Comparison of ENCODE assay signal across 10 mouse cellular contexts in genomic region chr4:43657146-43657545, GRCm38 (mm10). TPM values are rescaled to one million over a fixed set of nuclear protein-coding genes. Genes with fewer than 3 reads are reported as not detected.
A peak's percentile ranks its signal among the peaks of the same experiment; 100 is the strongest.
DNase-seq lines count a peak whose midpoint lies in the region; ATAC-seq and TF ChIP-seq lines count a peak whose summit lies in the region.
"Had no signal": no experiment of that assay in that cellular context is flagged by ENCODE, and none has a peak within 500 bp of the region (broad histone marks: within the 10 kb centered on the region; RNA-seq: fewer than 3 reads in every experiment).

No protein-coding gene starts in this region.

- DNase-seq in cerebellum, adult 9-10 months = peak; percentile 67
- DNase-seq in cerebellum, postnatal 14 days = no peak
- DNase-seq in thymus, postnatal 0 days (ENCODE audit: low spot score) = peak; percentile 14
- DNase-seq in thymus, adult 2 months = no peak
- DNase-seq in spleen, postnatal 10 days (ENCODE audit: low spot score in 2 of 2) = no peak
- DNase-seq in gastrocnemius, postnatal 10 days = no peak
- DNase-seq in retina, embryonic 14.5 days (ENCODE audit: low spot score) = no peak

- no peaks in the 10 kb centered on the region for H3K36me3 ChIP-seq in thymus, adult 2 months (ENCODE audit: control insufficient read depth, insufficient read depth, low read length)
- 0 out of 2 replicates have a peak, but pooled peaks cover 5% of the 10 kb centered on the region for H3K36me3 ChIP-seq in limb, embryonic 13.5 days

- ATAC-seq in limb, embryonic 13.5 days (ENCODE audit: low FRiP score, low read depth) = no peak

- TF ChIP-seq CTCF in thymus, adult 2 months (IDR thresholded peaks at IDR 0.05; ENCODE audit: borderline replicate concordance, control insufficient read depth, extremely low read depth, insufficient read depth, low read length, poor library complexity) = no peak

- no peaks in the 10 kb centered on the region for H3K27me3 ChIP-seq in thymus, adult 2 months (ENCODE audit: control insufficient read depth, insufficient read depth, low read length)
- peaks cover 24% of the 10 kb centered on the region for H3K27me3 ChIP-seq in limb, embryonic 13.5 days

- WGBS in thymus, adult 2 months = 71% methylated on average over 4 of the region's 4 CpGs
- 53% methylated on average over 4 of the region's 4 CpGs for WGBS in limb, embryonic 13.5 days

- no peak for TF ChIP-seq POLR2A in thymus, adult 2 months (IDR thresholded peaks at IDR 0.05; ENCODE audit: control insufficient read depth, extremely low read depth, insufficient read depth, low read length, poor library complexity)

- no peak overlapping the region for H3K27ac ChIP-seq in thymus, adult 2 months (ENCODE audit: control insufficient read depth, insufficient read depth, low read length)
- H3K27ac ChIP-seq in limb, embryonic 13.5 days = no peak overlapping the region

- no peaks in the 10 kb centered on the region for H3K9me3 ChIP-seq in limb, embryonic 13.5 days

- H3K9ac ChIP-seq in limb, embryonic 13.5 days = no peak overlapping the region

- no peak overlapping the region for H3K4me3 ChIP-seq in thymus, adult 2 months (ENCODE audit: control insufficient read depth, insufficient read depth, low read length)
- peak overlapping the region; percentile 82 for H3K4me3 ChIP-seq in limb, embryonic 13.5 days

- peaks cover 4% of the 10 kb centered on the region for H3K4me1 ChIP-seq in thymus, adult 2 months (replicated peaks; ENCODE audit: control insufficient read depth, insufficient read depth, low read length)
- H3K4me1 ChIP-seq in limb, embryonic 13.5 days = peaks cover 10% of the 10 kb centered on the region

- H3K4me2 ChIP-seq in limb, embryonic 13.5 days (replicated peaks) = peak overlapping the region; percentile 77

RNA-seq across cellular contexts. Expression of gene Hint2, which starts 0.9 kb away (rescaled TPM):
- polyA plus RNA-seq in thymus, postnatal 0 days (2015; fragmentation: Nextera tagmentation; extraction: Ambion mirVana) = 74.1 and 74.7 TPM in 2 replicates
- polyA plus RNA-seq in thymus, adult 2 months (2012; rRNA removed) = 28.8 and 41.5 TPM in 2 replicates
- 78.3 and 90.2 TPM in 2 replicates for polyA plus RNA-seq in limb, embryonic 13.5 days (2015; fragmentation: Nextera tagmentation; extraction: Ambion mirVana)
- total RNA-seq in gastrocnemius, postnatal 10 days (2021) = 10 to 100 TPM; 51.3 to 57.6 TPM

RNA-seq across cellular contexts. Expression of gene Spag8, which starts 3.8 kb away (rescaled TPM):
- 0.14 and 0.66 TPM in 2 replicates for polyA plus RNA-seq in thymus, postnatal 0 days (2015; fragmentation: Nextera tagmentation; extraction: Ambion mirVana)
- 1.00 and 1.0 TPM in 2 replicates for polyA plus RNA-seq in thymus, adult 2 months (2012; rRNA removed)
- polyA plus RNA-seq in limb, embryonic 13.5 days (2015; fragmentation: Nextera tagmentation; extraction: Ambion mirVana) = 0.84 and 1.00 TPM in 2 replicates
- under 1 TPM in 1 of 2 experiments, not detected in 1; 0.38 TPM for total RNA-seq in gastrocnemius, postnatal 10 days (2021)
- total RNA-seq: hematopoietic stem cell, adult 5-6 weeks had no signal

RNA-seq across cellular contexts. Expression of gene Tmem8b, which starts 11.6 kb away (rescaled TPM):
- polyA plus RNA-seq in thymus, postnatal 0 days (2015; fragmentation: Nextera tagmentation; extraction: Ambion mirVana) = 0.76 and 1.1 TPM in 2 replicates
- polyA plus RNA-seq in thymus, adult 2 months (2012; rRNA removed) = 9.0 and 10.0 TPM in 2 replicates
- polyA plus RNA-seq in limb, embryonic 13.5 days (2015; fragmentation: Nextera tagmentation; extraction: Ambion mirVana) = 7.8 and 8.2 TPM in 2 replicates
- 10 to 100 TPM in 1 of 2 experiments, 1 to 10 TPM in 1; 9.1 to 10.8 TPM for total RNA-seq in gastrocnemius, postnatal 10 days (2021)

RNA-seq across cellular contexts. Expression of gene Fam221b, which starts 11.8 kb away (rescaled TPM):
- polyA plus RNA-seq in thymus, postnatal 0 days (2015; fragmentation: Nextera tagmentation; extraction: Ambion mirVana) = 3.2 and 3.3 TPM in 2 replicates
- polyA plus RNA-seq in thymus, adult 2 months (2012; rRNA removed) = 0.03 TPM in 1 of 2 replicates, not detected in the other
- polyA plus RNA-seq in limb, embryonic 13.5 days (2015; fragmentation: Nextera tagmentation; extraction: Ambion mirVana) = 2.5 and 2.6 TPM in 2 replicates
- total RNA-seq in gastrocnemius, postnatal 10 days (2021) = under 1 TPM; 0.18 to 0.26 TPM
- polyA plus RNA-seq: small intestine, adult 2 months had no signal

RNA-seq across cellular contexts. Expression of gene Npr2, which starts 25.4 kb away (rescaled TPM):
- 0.75 and 0.91 TPM in 2 replicates for polyA plus RNA-seq in thymus, postnatal 0 days (2015; fragmentation: Nextera tagmentation; extraction: Ambion mirVana)
- 5.2 and 6.3 TPM in 2 replicates for polyA plus RNA-seq in thymus, adult 2 months (2012; rRNA removed)
- polyA plus RNA-seq in limb, embryonic 13.5 days (2015; fragmentation: Nextera tagmentation; extraction: Ambion mirVana) = 18.7 and 20.2 TPM in 2 replicates
- total RNA-seq in gastrocnemius, postnatal 10 days (2021) = 10 to 100 TPM; 30.7 to 39.5 TPM

Comparison
In these comparisons a context has a peak if more than half of its experiments do, and no peak if none do; other contexts are left out.
1. DNase-seq: peak in cerebellum, adult 9-10 months (single experiment) and thymus, postnatal 0 days (single experiment); none in cerebellum, postnatal 14 days (0 of 2), thymus, adult 2 months (single experiment), spleen, postnatal 10 days (0 of 2), gastrocnemius, postnatal 10 days (single experiment) and retina, embryonic 14.5 days (single experiment).